Mouse (Mus musculus) cerebellum, adult 2 months (tissue): Measurements from ENCODE around the gene Plagl1.

Experiments
- CTCF ChIP-seq: fragments of 200-500 bp; IDR thresholded peaks from 2 replicates; pipeline ENCODE4 v1.5.1; 2011; ENCODE audit warnings: low read depth, mild to moderate bottlenecking, control low read depth, low read length, moderate library complexity, borderline replicate concordance; ENCODE audit not compliant: insufficient read depth
- POLR2A ChIP-seq: fragments of 200-500 bp; IDR thresholded peaks from 2 replicates; pipeline ENCODE4 v1.6.1; 2011; ENCODE audit warnings: low read length, control low read depth, borderline replicate concordance; ENCODE audit not compliant: insufficient read depth

- TF ChIP-seq CTCF (no peak), POLR2A (no peak)
Measured at GRCm38 (mm10) chr10:13103838-13104237, 43.5 kb downstream of the Plagl1 start.
